Mouse (Mus musculus): ENCODE measurements around the gene 9930104L06Rik. TPM values are rescaled to one million over a fixed set of nuclear protein-coding genes. Genes with fewer than 3 reads are reported as not detected.
"Not testable (repeated sequence)": the region's sequence is repeated elsewhere in the genome, so short reads cannot be mapped to it uniquely, and the experiment has no call there.

Gene 9930104L06Rik
- 10 to 100 TPM; 12.7 to 14.0 TPM for total RNA-seq (2021)
- long read RNA-seq, experiment 1, partial matches to known transcripts: 3 of 9 reads
- long read RNA-seq, experiment 1, other reads (novel, unspliced or antisense): 4 of 9 reads
- long read RNA-seq, experiment 2, full-length matches to known transcripts: 10 of 21 reads
- long read RNA-seq, experiment 2, partial matches to known transcripts: 1 of 21 reads
- long read RNA-seq, experiment 2, other reads (novel, unspliced or antisense): 10 of 21 reads

DNA sequence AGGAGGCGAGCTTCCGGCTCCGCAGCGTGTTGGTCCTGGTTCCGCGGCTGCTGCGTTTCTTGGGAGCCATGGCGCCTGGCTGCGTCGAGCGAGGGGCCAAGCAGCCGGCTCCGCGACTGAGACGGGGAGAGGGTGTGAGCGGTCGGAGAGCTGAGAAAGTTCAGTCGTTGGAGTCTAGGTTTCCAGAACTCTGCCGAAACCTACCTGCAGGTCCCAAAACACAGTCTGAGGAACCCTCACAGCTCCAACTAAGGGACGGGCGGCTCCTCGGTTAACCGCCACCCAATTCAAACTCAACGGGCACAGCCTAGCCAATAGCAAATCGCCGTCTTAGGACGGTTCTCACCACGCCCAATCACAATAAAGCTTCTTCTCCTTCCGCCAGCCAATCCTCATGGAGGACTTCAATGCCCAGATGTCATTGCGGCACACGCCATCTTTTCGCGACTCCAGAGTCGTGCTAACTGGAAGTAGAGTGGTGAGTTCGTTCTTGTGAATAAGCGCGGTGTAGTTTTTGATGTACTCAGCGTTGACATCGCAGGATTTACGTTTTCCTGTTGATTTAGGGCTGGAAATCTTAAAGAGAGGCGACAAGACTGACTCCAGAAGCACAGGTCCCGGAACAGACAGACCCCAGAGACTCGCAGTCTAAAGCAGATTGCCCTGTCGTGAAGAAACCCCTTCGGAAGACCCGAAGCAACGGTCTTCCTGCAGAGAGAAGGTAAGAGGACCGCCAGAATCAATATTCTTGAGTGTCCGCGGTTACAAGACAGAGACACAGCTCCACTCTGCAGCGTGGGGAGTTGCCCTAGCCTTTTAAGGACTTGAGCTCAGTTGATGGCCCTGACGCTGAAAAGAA is at the start of gene 9930104L06Rik:
Gene 9930104L06Rik, plus strand, starts transcription at position 436 of the 859 bp plus-strand sequence.
- peak; percentile 88 to 93 for DNase-seq (ENCODE audit: low spot score in 2 of 2)

DNA sequence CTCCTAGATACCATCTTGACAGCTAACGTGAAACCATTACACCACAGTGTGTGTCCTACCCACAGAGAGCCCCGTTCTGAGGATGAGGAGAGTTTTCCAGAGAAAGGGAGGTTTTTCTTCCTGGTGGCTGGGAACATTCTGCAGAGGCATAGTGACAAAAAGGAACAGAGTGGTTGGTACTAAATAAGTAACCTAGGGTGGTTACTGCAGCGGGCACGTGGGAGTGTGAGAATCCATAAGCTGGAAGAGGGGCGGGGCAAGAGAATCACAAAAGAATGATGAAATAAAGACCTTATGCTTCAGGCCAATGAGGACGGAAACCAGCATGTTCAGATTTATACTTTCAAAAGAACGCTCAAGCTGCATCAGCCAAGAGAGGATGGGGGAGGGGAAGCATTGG is 48.1 kb upstream of the 9930104L06Rik start:
- no peak for DNase-seq (ENCODE audit: low spot score in 2 of 2)

DNA sequence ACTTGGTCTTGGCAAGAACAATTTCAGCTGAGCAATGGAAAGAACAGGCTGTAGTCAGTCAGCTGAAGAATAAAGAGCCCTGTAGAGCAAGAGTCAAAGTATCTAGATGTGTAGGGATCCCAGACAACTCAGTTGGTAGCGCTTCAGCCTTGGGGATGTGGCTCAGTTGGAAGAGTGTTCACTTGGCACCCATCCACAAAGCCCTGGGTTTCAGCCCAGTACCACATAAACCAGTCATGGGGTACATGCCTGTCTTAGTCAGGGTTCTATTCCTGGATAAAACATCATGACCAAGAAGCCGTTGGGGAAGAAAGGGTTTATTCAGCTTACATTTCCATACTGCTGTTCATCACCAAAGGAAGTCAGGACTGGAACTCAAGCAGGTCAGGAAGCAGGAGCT is 46.9 kb upstream of the 9930104L06Rik start:
- no peak for DNase-seq (ENCODE audit: low spot score in 2 of 2)

DNA sequence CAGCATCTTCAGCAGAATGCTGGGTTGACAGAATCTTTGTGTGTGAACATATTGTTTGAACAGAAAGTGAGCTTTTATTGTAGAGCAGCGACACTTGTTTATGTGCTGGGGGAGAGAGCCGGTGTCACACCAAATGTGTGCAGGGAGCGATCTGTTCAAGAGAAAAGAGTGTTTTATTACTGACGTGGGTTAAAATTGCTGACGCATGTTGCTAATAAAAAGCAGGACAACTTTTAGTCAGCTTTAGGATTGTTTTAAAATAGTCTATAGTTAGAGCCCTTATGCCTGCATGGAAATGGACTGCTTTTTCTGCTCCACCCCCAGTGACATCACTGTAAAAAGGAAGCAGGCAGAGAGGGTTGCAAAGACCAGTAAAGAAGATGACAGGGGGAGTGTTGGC is 46.0 kb upstream of the 9930104L06Rik start:
- no peak for DNase-seq (ENCODE audit: low spot score in 2 of 2)

DNA sequence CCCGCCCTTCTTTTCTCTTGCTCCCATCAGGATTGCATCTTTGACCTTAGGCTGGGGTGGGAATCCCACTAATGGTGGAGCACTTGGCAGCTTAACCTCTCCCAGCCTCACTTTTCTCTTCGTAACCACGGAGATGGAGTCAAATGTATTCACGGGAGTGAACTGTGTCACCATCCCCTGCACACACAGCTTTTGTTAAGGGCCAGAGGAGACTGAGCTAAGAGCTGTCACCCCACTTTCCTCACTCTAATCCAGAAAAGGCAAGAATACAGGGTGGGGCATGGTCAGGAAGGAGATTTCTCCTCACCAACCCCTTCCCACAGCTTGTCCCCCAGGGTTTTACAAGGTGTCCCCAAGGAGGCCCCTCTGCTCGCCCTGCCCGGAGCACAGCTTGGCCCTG is 43.1 kb upstream of the 9930104L06Rik start:
- no peak for DNase-seq (ENCODE audit: low spot score in 2 of 2)

DNA sequence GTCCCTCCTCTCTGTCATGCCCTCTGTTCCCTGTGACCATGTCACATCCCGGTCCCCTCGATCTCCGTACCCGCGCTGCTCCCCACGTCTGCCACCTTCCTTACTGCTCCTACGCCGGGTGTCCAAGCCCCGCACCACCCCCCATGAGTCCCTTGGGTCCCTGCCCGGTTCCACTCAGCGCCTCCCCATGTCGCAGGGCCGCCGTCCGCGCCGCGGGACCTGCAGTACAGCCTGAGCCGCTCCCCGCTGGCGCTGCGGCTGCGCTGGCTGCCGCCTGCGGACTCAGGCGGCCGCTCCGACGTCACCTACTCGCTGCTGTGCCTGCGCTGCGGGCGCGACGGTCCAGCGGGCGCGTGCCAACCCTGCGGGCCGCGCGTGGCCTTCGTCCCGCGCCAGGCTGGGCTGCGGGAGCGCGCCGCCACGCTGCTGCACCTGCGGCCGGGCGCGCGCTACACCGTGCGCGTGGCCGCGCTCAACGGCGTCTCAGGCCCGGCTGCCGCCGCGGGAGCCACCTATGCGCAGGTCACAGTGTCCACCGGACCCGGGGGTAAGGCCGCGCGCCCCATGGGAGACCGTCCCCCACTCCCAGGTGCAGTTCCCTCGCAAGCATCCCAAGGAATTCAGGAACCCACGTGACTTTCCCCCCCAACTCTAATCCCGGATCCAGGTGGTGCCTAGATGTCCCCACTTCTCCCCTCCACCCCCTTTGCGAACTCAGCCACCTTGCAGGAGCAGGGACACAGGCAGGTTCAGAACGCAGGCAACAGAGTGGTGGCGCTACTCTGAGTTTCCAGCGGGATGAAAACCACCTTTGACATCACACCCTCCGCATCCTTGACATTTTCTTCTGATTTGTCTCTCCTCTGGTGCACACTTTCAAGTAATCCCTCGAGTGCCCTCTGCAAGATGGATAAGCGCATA is 42.1 kb upstream of the 9930104L06Rik start:
- DNase-seq (ENCODE audit: low spot score in 2 of 2): no peak

DNA sequence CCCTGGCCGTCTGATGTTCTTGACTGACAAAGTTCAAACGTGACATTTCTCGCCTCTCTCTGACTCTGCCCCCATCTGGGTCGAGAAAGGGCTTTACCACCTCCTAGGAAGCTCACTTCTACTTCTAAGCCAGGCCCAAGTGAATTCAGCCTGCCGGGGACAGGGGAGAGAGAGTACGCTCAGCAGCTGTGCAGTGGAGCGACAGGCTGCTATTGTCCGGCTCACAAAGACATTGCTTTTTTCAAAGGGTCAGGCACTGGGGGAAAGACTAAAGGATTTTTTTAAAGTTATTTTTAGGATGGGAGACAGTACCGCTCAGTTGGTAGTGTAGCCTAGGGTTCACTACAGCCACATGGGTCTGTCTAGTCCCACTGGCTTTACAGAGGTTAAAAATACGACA is 38.4 kb upstream of the 9930104L06Rik start:
- no peak for DNase-seq (ENCODE audit: low spot score in 2 of 2)

DNA sequence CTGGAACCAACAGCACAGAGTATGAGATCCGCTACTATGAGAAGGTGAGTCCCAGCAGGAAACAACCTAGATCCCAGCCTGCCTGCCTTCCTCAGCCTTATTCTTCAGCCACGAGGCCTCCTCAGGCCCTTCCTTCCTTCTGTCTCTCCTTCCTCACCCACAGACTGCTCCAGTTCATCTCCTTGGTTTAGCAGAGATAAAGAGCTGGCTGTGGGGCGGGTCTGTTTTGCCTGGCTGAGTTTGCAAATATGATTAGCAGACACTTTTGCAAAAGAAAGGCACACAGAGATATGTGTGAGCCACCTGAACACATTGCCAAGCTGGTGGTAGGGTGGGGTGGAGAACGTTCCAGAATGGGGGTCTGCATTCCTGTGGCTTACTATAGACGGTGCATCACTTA is 36.9 kb upstream of the 9930104L06Rik start:
- no peak for DNase-seq (ENCODE audit: low spot score in 2 of 2)

DNA sequence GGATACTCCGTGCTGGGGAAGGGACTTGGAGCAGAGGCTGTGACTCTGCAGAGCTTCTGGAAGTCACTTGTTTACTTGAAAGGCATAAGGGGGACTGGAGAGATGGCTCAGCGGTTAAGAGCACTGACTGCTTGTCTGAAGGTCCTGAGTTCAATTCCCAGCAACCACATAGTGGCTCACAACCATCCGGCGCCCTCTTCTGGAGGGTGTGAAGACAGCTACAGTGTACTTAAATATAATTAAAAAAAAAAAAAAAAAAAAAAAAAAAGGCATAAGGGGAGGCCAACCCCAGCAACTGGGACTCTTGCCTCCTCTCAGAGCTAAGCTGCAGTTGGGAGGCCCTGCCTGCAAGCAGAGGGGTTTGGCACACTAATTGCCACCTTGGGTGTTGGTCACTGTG is 31.4 kb upstream of the 9930104L06Rik start:
- DNase-seq (ENCODE audit: low spot score in 2 of 2): no peak

DNA sequence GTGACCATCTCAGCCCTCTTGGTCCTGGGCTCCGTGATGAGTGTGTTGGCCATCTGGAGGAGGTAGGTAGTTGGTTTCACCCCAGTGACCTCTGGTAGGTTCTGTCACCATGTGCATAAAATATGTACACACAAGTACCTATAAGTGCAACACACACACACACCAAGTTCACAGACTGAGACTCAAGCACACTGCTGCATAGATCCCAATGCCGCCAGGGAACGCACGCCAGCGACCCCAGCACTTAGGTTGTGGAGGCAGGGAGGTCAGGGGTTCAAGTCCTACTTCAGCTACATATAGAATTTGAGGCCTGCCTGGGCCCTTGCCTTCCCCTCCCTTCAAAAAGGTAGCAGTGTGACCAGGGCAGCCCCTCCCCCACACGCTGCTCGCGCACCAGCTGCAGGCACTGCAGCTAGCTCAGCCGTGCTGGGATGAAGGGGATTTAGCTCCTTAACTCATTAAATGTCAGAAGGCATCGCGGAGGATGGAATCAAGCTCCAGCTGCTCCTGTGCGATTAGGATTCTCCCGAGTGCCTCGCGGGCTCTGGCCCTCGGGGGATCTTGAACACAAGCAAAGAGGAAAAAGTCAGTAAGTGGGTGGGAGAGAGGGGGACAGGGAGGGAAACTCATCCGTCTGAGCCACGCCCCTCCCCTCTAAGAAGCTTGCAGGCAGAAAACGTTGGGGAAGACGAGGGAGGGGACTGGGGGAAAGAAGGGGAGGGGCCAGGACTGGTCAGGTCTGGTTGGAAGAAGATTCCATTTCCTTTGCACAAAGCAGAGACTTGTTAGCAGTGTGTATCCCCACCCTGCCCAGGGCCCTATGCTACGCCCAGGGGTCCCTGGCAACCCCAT is 30.7 kb upstream of the 9930104L06Rik start:
- DNase-seq (ENCODE audit: low spot score in 2 of 2): no peak

DNA sequence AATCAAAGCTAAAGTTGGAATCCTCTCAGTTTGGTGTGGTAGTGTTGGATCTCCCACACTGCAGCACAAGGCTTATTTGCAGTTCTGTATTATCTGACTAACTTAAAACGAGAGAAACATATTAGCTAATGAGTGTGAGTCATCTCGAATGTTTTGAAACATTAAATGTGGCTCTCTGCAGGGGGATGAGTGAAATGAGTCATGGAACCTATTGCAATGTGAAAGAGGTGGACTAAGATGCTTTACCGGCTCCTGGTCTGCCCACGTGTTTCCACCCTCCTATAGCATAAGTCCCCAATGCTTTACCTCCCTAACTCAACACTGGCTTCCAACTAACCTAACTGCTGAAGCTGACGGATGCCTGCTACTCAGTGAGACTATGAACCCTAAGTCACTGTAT is 8.7 kb upstream of the 9930104L06Rik start:
- no peak for DNase-seq (ENCODE audit: low spot score in 2 of 2)

DNA sequence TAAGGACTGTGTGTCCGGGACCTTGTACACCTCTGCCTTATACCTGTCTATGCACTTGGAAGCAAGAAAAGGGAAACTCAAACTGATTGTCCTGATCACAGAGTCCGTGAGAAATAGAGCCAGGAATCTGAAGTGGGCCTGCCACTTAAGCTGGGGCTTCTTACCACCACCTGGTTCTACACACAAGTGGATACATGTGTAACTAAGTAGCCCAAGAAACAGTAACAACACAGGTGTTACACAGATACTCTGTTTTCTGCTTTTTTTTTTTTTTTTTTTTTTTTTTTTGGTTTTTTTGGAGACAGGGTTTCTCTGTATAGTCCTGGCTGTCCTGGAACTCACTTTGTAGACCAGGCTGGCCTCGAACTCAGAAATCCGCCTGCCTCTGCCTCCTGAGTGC is 2.4 kb downstream of the 9930104L06Rik start, which contains the start of gene Cdca8:
Gene Cdca8, minus strand, starts transcription at position 101 of the 400 bp plus-strand sequence.
- DNase-seq (ENCODE audit: low spot score in 2 of 2): not testable (repeated sequence)

DNA sequence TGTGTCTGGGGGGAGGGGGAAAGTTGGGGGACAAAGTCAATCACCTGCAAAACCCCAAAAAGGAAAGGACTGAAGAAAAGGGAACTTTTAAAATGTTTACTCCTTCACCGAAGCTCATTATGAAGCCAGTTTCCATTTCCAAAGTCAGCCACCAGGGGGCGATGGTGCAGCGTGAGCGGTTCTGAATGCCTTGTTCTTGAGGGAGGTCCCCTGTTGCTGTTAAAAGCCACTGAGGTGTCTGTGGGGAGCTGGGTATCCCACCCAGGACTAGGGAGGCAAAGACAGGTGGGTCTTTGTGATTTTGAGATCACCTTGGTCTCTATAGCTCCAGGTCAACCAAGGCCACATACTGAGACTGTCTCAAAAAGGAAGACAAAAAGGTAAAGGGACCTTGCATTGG is 6.2 kb downstream of the 9930104L06Rik start:
- peak; percentile 78 to 83 for DNase-seq (ENCODE audit: low spot score in 2 of 2)

DNA sequence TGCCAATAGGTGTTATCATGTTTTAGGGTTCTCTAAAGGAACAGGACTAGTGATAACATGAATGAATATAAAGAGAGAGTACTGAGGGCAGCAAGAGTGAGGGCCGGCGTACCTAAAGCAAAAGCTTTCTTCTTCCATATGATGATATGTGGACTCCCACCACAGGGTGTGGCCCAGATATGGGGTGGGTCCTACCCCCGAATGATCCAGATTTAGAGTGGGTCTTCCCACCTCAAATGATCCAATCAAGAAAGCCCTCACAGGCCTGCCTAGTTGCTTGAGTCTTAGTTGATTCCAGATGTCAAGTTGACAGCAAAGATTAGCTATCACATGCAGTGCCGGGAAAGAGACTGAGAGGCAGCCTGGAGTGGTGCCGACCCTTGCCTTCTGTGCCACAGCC is 6.9 kb downstream of the 9930104L06Rik start:
- no peak for DNase-seq (ENCODE audit: low spot score in 2 of 2)

DNA sequence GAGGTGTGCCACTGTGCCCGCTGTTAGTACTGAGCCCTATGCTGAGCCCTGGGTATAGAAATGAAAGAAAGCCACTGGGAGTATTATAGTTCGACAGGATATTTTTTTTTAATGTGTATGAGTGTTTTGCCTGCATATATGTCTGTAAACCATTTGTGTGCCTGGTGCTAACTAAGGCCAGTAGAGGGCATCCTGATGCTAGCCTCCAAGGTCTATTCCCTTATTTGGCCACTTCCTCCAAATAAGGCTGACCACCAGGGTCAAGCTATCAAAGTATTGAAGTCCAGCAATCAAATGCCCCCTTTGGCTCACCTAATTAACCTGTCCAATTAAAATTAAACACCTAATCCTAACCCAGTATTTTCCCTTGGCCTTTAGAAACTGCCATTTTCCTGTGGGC is 8.1 kb downstream of the 9930104L06Rik start:
- no peak for DNase-seq (ENCODE audit: low spot score in 2 of 2)

DNA sequence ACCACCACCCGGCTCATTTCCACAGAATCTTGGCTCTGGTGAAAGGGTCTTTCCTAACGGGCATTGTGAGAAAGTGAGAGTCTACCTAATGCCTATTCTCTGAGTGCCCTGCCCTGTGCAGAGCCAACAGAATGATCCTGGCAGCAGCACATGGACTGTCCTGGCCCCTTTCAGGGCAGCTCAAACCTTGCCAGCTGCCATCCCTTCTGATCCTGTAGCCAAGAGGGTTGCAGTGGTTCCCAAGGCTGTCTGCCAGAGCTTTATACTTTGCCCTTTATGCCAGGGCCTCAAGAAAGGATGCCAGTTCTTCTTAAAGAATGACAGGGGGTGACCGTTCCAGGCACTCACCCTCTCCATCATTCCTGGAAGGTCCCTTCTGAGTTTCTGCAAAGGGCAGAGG is 12.6 kb downstream of the 9930104L06Rik start:
- no peak for DNase-seq (ENCODE audit: low spot score in 2 of 2)

DNA sequence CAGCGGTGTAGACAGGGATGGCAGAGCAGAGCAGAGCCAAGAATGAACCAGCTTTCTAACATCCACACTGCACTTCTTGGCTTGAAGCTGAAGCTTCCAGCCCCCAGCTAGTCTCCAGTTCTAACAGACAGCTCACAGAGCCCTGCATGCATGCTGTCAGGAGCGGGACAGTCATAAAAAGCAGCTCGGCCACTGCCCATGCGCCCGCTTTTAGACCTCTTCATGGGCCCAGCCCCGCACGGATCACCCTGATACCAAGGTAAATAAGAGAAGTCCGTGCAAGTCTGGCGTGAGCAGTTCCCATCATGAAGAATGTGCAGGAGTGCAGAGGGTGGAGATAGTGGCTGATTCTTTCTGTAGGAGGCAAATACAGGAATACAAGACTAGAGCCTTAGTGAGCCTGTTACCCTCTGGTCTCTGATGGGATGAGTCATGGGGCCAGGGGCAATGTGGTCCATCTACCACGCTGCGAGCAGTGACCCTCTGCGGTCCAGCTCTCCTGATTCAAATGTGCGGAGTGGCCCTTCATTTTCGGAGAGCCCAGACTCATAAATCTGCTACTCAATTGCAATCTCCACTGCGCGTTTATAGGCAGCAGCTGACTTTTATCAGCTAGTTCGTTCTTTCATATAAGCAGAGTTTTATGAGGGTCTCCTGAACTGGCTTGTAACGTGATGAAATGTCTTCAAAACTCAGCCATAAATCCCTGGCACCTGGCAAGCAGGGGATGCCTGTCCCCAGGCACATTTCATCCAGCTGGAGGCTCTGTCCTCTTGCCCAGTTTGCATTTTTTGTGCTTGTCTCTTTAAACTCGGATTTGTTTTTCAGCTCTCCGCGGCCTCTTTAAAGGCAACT is 13.6 kb downstream of the 9930104L06Rik start:
- DNase-seq (ENCODE audit: low spot score in 2 of 2): no peak

DNA sequence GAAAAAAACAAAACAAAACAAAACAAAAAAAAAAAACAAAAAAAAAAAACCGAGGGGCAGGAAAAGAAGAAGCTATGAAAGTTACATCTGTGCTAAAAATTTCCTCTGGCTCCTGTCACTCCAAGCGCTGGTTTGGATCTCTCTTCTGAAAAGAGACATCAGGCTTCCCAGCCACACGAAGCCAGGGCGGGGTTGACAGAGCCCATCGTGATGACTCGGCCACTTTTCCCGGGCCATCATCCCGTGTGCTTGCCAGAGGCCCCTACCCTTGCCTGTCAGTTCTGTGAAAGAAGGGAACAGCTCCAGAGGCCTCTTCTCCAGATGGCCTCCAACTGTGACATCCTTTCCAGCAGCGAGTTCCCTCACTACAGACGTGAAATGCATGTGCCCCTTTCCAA is 14.2 kb downstream of the 9930104L06Rik start:
- no peak for DNase-seq (ENCODE audit: low spot score in 2 of 2)

DNA sequence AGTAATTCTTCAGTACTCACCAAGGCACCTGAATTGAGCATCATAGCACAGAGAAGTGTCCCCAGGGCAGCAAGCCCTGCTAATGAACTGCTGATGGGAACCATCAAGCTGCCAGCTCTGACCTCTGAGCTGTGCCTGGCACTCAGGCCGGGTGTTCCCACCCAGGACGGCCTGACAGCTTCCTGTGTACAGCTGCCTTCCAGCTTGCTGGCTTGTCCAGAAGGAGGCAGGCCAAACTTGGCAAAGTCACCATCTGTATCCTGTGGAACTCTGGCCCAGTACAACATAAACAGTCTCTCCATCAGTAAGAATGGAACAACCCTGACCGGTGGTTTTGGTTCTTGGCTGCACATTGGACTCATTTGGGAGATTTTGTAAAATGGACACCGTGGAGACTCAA is 16.7 kb downstream of the 9930104L06Rik start:
- no peak for DNase-seq (ENCODE audit: low spot score in 2 of 2)

DNA sequence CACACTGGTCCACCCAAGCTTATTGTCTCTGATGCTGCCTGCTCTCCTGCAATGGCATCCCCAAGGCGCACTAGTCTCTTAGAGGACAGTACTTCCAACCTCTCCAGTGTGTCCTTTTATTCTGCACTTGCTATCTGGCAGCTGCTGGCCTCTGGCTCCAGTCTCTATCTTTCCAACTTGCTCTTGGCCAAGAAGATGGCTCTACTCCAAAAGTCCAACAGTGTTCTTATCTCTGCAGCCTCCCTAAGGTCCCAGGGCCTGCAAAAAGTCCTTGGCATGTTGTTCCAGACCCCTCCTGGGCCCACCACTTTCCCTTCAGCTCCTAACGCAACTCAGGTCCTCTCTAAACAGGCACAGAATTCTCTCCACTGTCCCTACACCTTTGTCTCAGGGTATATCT is 20.4 kb downstream of the 9930104L06Rik start:
- no peak for DNase-seq (ENCODE audit: low spot score in 2 of 2)

Data from adrenal gland, adult 18-20 months (tissue).